8 mouse cellular contexts compared by ENCODE assay signal in the genomic region with DNA sequence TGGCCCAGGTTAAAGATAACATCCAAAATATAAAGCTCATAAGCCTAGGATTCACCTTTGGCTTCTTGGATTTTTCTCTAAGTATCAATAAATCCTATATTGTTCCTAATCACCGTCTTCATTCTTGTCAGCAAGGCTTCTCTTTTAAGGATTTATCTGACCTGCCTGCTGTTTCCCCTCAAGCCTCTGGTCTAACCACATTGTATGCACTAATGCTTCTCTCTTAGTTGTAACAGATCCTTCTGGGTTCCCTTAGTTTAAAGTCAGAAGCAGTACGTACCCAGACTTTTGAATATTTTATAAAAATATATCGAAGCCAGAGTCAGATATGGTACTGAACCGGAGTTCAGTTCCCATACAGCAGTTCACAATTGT. TPM values are rescaled to one million over a fixed set of nuclear protein-coding genes. Genes with fewer than 3 reads are reported as not detected.
A peak's percentile ranks its signal among the peaks of the same experiment; 100 is the strongest.
DNase-seq lines count a peak whose midpoint lies in the region; ATAC-seq and TF ChIP-seq lines count a peak whose summit lies in the region.

No protein-coding gene starts in this region.

- no peaks in the 10 kb centered on the region for H3K4me1 ChIP-seq in heart, embryonic 10.5 days
- peaks cover 0 to 2% of the 10 kb centered on the region in 2 experiments; a peak in 3 of 4 replicates for H3K4me1 ChIP-seq in MEL (ENCODE audit: control insufficient read depth in 1 of 2, insufficient read depth in 2 of 2, low read length in 2 of 2)
- H3K4me1 ChIP-seq in hindbrain, embryonic 11.5 days (replicated peaks; ENCODE audit: control insufficient read depth, insufficient read depth, low read length) = no peaks in the 10 kb centered on the region

- TF ChIP-seq EP300 in MEL (IDR thresholded peaks at IDR 0.05; ENCODE audit: low read depth in 1 of 2, low read length in 2 of 2) = no peak; a peak in 1 of 4 replicates

- WGBS in heart, embryonic 10.5 days = 79% methylated on average over 4 of the region's 4 CpGs
- 86% methylated on average over 4 of the region's 4 CpGs for WGBS in hindbrain, embryonic 11.5 days
- 68% methylated on average over 4 of the region's 4 CpGs for WGBS in macrophage (ENCODE audit: missing documents)

- H3K9me3 ChIP-seq in heart, embryonic 10.5 days = no peaks in the 10 kb centered on the region
- H3K9me3 ChIP-seq in MEL (replicated peaks; ENCODE audit: insufficient read depth, low read length) = no peaks in the 10 kb centered on the region
- no peaks in the 10 kb centered on the region for H3K9me3 ChIP-seq in hindbrain, embryonic 11.5 days (ENCODE audit: control insufficient read depth, low read length)

- H3K4me3 ChIP-seq in heart, embryonic 10.5 days = peak overlapping the region; percentile 58
- H3K4me3 ChIP-seq in MEL (ENCODE audit: control insufficient read depth in 1 of 2, insufficient read depth in 1 of 2, low read depth in 2 of 2, low read length in 2 of 2) (peak overlapping the region; percentile 67 to 71), macrophage (ENCODE audit: inconsistent target) (peak overlapping the region; percentile 66)
- H3K4me3 ChIP-seq in hindbrain, embryonic 11.5 days (ENCODE audit: low read depth, low read length) = no peak overlapping the region

- no peak overlapping the region for H3K4me2 ChIP-seq in hindbrain, embryonic 11.5 days (replicated peaks; ENCODE audit: low read depth, low read length)

- H3K27ac ChIP-seq in heart, embryonic 10.5 days = no peak overlapping the region
- H3K27ac ChIP-seq in MEL (ENCODE audit: control insufficient read depth, low read depth, low read length) (no peak overlapping the region), macrophage (no peak overlapping the region)
- H3K27ac ChIP-seq in hindbrain, embryonic 11.5 days (ENCODE audit: low read depth, low read length) = no peak overlapping the region

- no peak for TF ChIP-seq CTCF in MEL (IDR thresholded peaks at IDR 0.05 in 2 of 3, conservative IDR thresholded peaks at IDR 0.05 in 1 of 3; ENCODE audit: control insufficient read depth in 1 of 3, insufficient read depth in 1 of 3, low read depth in 2 of 3, low read length in 3 of 3, poor library complexity in 1 of 3, severe bottlenecking in 1 of 3)

- no peaks in the 10 kb centered on the region for H3K27me3 ChIP-seq in heart, embryonic 10.5 days (ENCODE audit: insufficient read depth, poor library complexity, severe bottlenecking)
- H3K27me3 ChIP-seq in MEL (ENCODE audit: control insufficient read depth in 1 of 2, insufficient read depth in 2 of 2, low read length in 2 of 2) = peaks cover 6 to 9% of the 10 kb centered on the region in 2 experiments
- H3K27me3 ChIP-seq in hindbrain, embryonic 11.5 days (ENCODE audit: control insufficient read depth, insufficient read depth, low read length) = no peaks in the 10 kb centered on the region

- 0 out of 2 replicates have a peak, but pooled peaks cover 8% of the 10 kb centered on the region for H3K36me3 ChIP-seq in heart, embryonic 10.5 days
- peaks cover 1 to 4% of the 10 kb centered on the region in 2 experiments; a peak in 3 of 4 replicates for H3K36me3 ChIP-seq in MEL (ENCODE audit: control insufficient read depth in 1 of 2, insufficient read depth in 2 of 2, low read length in 2 of 2)
- no peaks in the 10 kb centered on the region for H3K36me3 ChIP-seq in hindbrain, embryonic 11.5 days (ENCODE audit: control insufficient read depth, insufficient read depth, low read length)
- no peaks in the 10 kb centered on the region for H3K36me3 ChIP-seq in macrophage (ENCODE audit: inconsistent target)

- no peak for TF ChIP-seq RAD21 in MEL (IDR thresholded peaks at IDR 0.05; ENCODE audit: low read depth, low read length)

- peak overlapping the region; percentile 39 for H3K9ac ChIP-seq in MEL (ENCODE audit: control insufficient read depth, low read depth, low read length, poor library complexity, severe bottlenecking)
- no peak overlapping the region for H3K9ac ChIP-seq in hindbrain, embryonic 11.5 days (ENCODE audit: low read depth, low read length)

- intact Hi-C loops in heart, postnatal 14 days (cut with DNase I) = no loop called here

- no peak for TF ChIP-seq POLR2A in MEL (IDR thresholded peaks at IDR 0.05; ENCODE audit: control insufficient read depth in 1 of 2, insufficient read depth in 1 of 2, low read depth in 1 of 2, low read length in 2 of 2, poor library complexity in 1 of 2)

- H3K79me2 ChIP-seq in MEL (ENCODE audit: control insufficient read depth, insufficient read depth, low read length, poor library complexity) = peaks cover 4% of the 10 kb centered on the region; the same call in 1 of the 2 replicates
- peaks cover 29% of the 10 kb centered on the region; the same call in 1 of the 2 replicates for H3K79me2 ChIP-seq in macrophage (ENCODE audit: inconsistent target)

- no peak for DNase-seq in heart, embryonic 10.5 days (ENCODE audit: low spot score)
- DNase-seq in heart, postnatal 14 days = no peak
- DNase-seq in MEL (ENCODE audit: low read depth, low spot score) = no peak
- no peak for DNase-seq in hindbrain, embryonic 11.5 days (ENCODE audit: low spot score)
- DNase-seq in adrenal gland, adult (ENCODE audit: inconsistent age in 2 of 2, low spot score in 1 of 2) = no peak
- no peak for DNase-seq in frontal cortex, postnatal 10 days (ENCODE audit: low spot score in 2 of 2)
- no peak for DNase-seq in cerebellum, postnatal 14 days

- peak; percentile 43 for ATAC-seq in hindbrain, embryonic 11.5 days (ENCODE audit: low FRiP score)

TF ChIP-seq in MEL, 35 proteins besides CTCF, POLR2A, EP300 and RAD21:
- TF ChIP-seq POLR2AphosphoS2 (IDR thresholded peaks at IDR 0.05; ENCODE audit: low read length) = no peak
- TF ChIP-seq HCFC1 (IDR thresholded peaks at IDR 0.05; ENCODE audit: low read depth, low read length) = no peak
- 0 out of 2 replicates have a peak, but pooled peaks have one; percentile 11 for TF ChIP-seq GATA1 (IDR thresholded peaks at IDR 0.05; ENCODE audit: low read depth, low read length)
- no peak for TF ChIP-seq ETS1 (IDR thresholded peaks at IDR 0.05; ENCODE audit: low read depth, low read length)
- no peak for TF ChIP-seq MAZ (IDR thresholded peaks at IDR 0.05; ENCODE audit: low read depth, low read length)
- no peak for TF ChIP-seq POLR2AphosphoS5 (IDR thresholded peaks at IDR 0.05; ENCODE audit: borderline replicate concordance, low read depth, low read length)
- peak; percentile 72 for TF ChIP-seq TAL1 (IDR thresholded peaks at IDR 0.05; ENCODE audit: low read length)
- TF ChIP-seq SIN3A (IDR thresholded peaks at IDR 0.05; ENCODE audit: low read length) = no peak
- no peak for TF ChIP-seq UBTF (IDR thresholded peaks at IDR 0.05; ENCODE audit: borderline replicate concordance, insufficient read depth, low read depth, low read length)
- no peak for TF ChIP-seq TCF12 (IDR thresholded peaks at IDR 0.05; ENCODE audit: low read depth, low read length)
- no peak for TF ChIP-seq ZMIZ1 (IDR thresholded peaks at IDR 0.05; ENCODE audit: low read depth, low read length)
- no peak for TF ChIP-seq USF1 (IDR thresholded peaks at IDR 0.05; ENCODE audit: low read depth, low read length)
- TF ChIP-seq NRF1 (IDR thresholded peaks at IDR 0.05; ENCODE audit: insufficient read depth, low read depth, low read length, poor library complexity, severe bottlenecking) = no peak
- no peak for TF ChIP-seq BHLHE40 (IDR thresholded peaks at IDR 0.05; ENCODE audit: borderline replicate concordance, low read depth, low read length)
- TF ChIP-seq ZNF384 (IDR thresholded peaks at IDR 0.05; ENCODE audit: low read depth, low read length) = no peak

RNA-seq across cellular contexts. Expression of gene Rbm41, which starts 0.3 kb away (rescaled TPM):
- 5.5 and 6.8 TPM in 2 replicates for polyA plus RNA-seq in heart, embryonic 10.5 days (2016; fragmentation: Nextera tagmentation; extraction: Ambion mirVana)
- 10 to 100 TPM in 1 of 2 experiments, 1 to 10 TPM in 1; 7.1 to 10.6 TPM for total RNA-seq in heart, postnatal 14 days (2021)
- 8.8 and 9.4 TPM in 2 replicates for total RNA-seq in MEL (2012; rRNA removed)
- polyA plus RNA-seq in MEL (2012; ENCODE audit: insufficient read depth in 1 of 2, insufficient read length in 2 of 2, low read depth in 1 of 2, low replicate concordance in 2 of 2, missing spikeins in 1 of 2) (1 to 10 TPM in 1 of 2 experiments, not detected in 1; 9.1 TPM), macrophage (2018) (3.3 to 5.9 TPM (median 5.7 TPM) in 3 replicates)
- polyA plus RNA-seq in hindbrain, embryonic 11.5 days (2014; fragmentation: Nextera tagmentation; extraction: Ambion mirVana) = 10.0 and 12.1 TPM in 2 replicates
- 10 to 100 TPM; 18.6 to 58.9 (median 44.3) TPM for total RNA-seq in macrophage (2018; cell fraction: chromatin; rRNA removed)
- total RNA-seq in macrophage (2018; cell fraction: cytosol; rRNA removed) = 10 to 100 TPM in 4 of 26 experiments, 1 to 10 TPM in 22; 5.8 to 11.4 (median 8.5) TPM
- total RNA-seq in macrophage (2018; cell fraction: nucleus; rRNA removed) = 10 to 100 TPM; 15.2 to 57.0 (median 29.7) TPM
